Mouse (Mus musculus) intestine, embryonic 16.5 days (tissue): Measurements from ENCODE around the gene Gm42878. TPM values are rescaled to one million over a fixed set of nuclear protein-coding genes. Genes with fewer than 3 reads are reported as not detected.
"Not testable (repeated sequence)": the region's sequence is repeated elsewhere in the genome, so short reads cannot be mapped to it uniquely, and the experiment has no call there.

Experiments
- ATAC-seq: fragments of 200-750 bp; cut with Nextera tagmentation; 2 replicates; pipeline ENCODE4 v1.8.0; 2017; ENCODE audit warnings: moderate TSS enrichment, moderate library complexity
- H3K27ac ChIP-seq: fragments of 300-500 bp; sonication (generic); 2 replicates; pipeline ENCODE4 v1.5.1; 2014; ENCODE audit warnings: mild to moderate bottlenecking, low read length
- H3K27me3 ChIP-seq: fragments of 300-500 bp; sonication (generic); replicated peaks from 2 replicates; pipeline ENCODE4 v1.6.1; 2014; ENCODE audit warnings: low read length, control low read depth, mixed read lengths; ENCODE audit not compliant: control insufficient read depth, insufficient read depth
- H3K36me3 ChIP-seq: fragments of 300-500 bp; sonication (generic); 2 replicates; pipeline ENCODE4 v1.6.1; 2014; ENCODE audit warnings: low read length, control low read depth; ENCODE audit not compliant: control insufficient read depth, insufficient read depth
- H3K4me1 ChIP-seq: fragments of 300-500 bp; sonication (generic); 2 replicates; pipeline ENCODE4 v1.6.1; 2014; ENCODE audit warnings: low read length, control low read depth, mixed read lengths; ENCODE audit not compliant: control insufficient read depth, insufficient read depth
- H3K4me2 ChIP-seq: fragments of 300-500 bp; sonication (generic); 2 replicates; pipeline ENCODE4 v1.6.1; 2014; ENCODE audit warnings: low read depth, low read length, control low read depth
- H3K4me3 ChIP-seq: fragments of 300-500 bp; sonication (generic); 2 replicates; pipeline ENCODE4 v1.5.1; 2014; ENCODE audit warnings: mild to moderate bottlenecking, low read length
- H3K9ac ChIP-seq: fragments of 300-500 bp; sonication (generic); 2 replicates; pipeline ENCODE4 v1.6.1; 2014; ENCODE audit warnings: low read depth, low read length
- H3K9me3 ChIP-seq: fragments of 300-500 bp; sonication (generic); 2 replicates; pipeline ENCODE4 v1.6.1; 2016; ENCODE audit warnings: low read length, control low read depth; ENCODE audit not compliant: control insufficient read depth
- WGBS: fragments of 180-500 bp; shearing (Covaris S2); extraction: QIAGEN DNeasy Blood & Tissue Kit; methylation state at CpG from one replicate; pipeline ENCODE4 v1.1.7; 2014; 5-methylcytosine and 5-hydroxymethylcytosine counted together
- polyA plus RNA-seq: library from polyadenylated mRNA; unstranded; fragments of >200 nt; fragmentation: Nextera tagmentation; extraction: Ambion mirVana; gene quantifications from 2 replicates; pipeline ENCODE4 v1.2.1, GENCODE M21; 2015

Gene Gm42878
- polyA plus RNA-seq, 1 experiment from 2014 or later, result not detected

GRCm38 (mm10) chr5:121519758-121520157 lies 25.5 kb downstream of the Gm42878 start:
- not testable (repeated sequence) for H3K9ac ChIP-seq, H3K9me3 ChIP-seq, H3K4me2 ChIP-seq, H3K36me3 ChIP-seq, ATAC-seq, H3K27me3 ChIP-seq, H3K4me1 ChIP-seq, H3K27ac ChIP-seq, H3K4me3 ChIP-seq
- WGBS, result 94% methylated on average over 10 of the region's 17 CpGs

GRCm38 (mm10) chr5:121518983-121519382 lies 26.3 kb downstream of the Gm42878 start:
- H3K4me1 ChIP-seq, result no peaks in the 10 kb centered on the region
- H3K4me3 ChIP-seq, result no peak overlapping the region
- H3K27ac ChIP-seq, result no peak overlapping the region
- no peaks in the 10 kb centered on the region for H3K36me3 ChIP-seq
- H3K9me3 ChIP-seq, result no peaks in the 10 kb centered on the region
- 92% methylated on average over 9 of the region's 9 CpGs for WGBS
- H3K4me2 ChIP-seq, result no peak overlapping the region
- H3K9ac ChIP-seq, result no peak overlapping the region
- ATAC-seq, result no peak
- H3K27me3 ChIP-seq, result no peaks in the 10 kb centered on the region

- Histone ChIP-seq H3K27ac (0 out of 2 replicates have a peak overlapping the region, but pooled peaks have one; percentile 28), H3K9ac (no peak overlapping the region), H3K27me3 (no peaks in the 10 kb centered on the region), H3K4me2 (no peak overlapping the region), H3K36me3 (no peaks in the 10 kb centered on the region), H3K4me1 (no peaks in the 10 kb centered on the region), H3K4me3 (no peak overlapping the region), H3K9me3 (no peaks in the 10 kb centered on the region)
- 69% methylated on average over 7 of the region's 7 CpGs for WGBS
- ATAC-seq, result peak; percentile 92
Measured at GRCm38 (mm10) chr5:121510009-121510408, 35.3 kb downstream of the Gm42878 start.

- Histone ChIP-seq H3K4me1 (no peaks in the 10 kb centered on the region), H3K27ac (no peak overlapping the region), H3K9me3 (no peaks in the 10 kb centered on the region), H3K9ac (no peak overlapping the region), H3K4me3 (no peak overlapping the region), H3K27me3 (no peaks in the 10 kb centered on the region), H3K36me3 (no peaks in the 10 kb centered on the region), H3K4me2 (no peak overlapping the region)
- 70% methylated on average over 1 of the region's 1 CpGs for WGBS
- no peak for ATAC-seq
Measured at GRCm38 (mm10) chr5:121506846-121507245, 38.4 kb downstream of the Gm42878 start.

- Histone ChIP-seq H3K36me3 (no peaks in the 10 kb centered on the region), H3K9me3 (no peaks in the 10 kb centered on the region), H3K27ac (no peak within 1 kb of the TSS), H3K4me3 (no peak within 1 kb of the TSS), H3K4me1 (no peaks in the 10 kb centered on the region), H3K27me3 (no peaks in the 10 kb centered on the region), H3K9ac (no peak within 1 kb of the TSS), H3K4me2 (no peak within 1 kb of the TSS)
- no peak for ATAC-seq
- 68% methylated on average over 3 of the region's 3 CpGs for WGBS
Measured at GRCm38 (mm10) chr5:121503231-121503630, 42.1 kb downstream of the Gm42878 start, which contains the start of gene Adam1b. Gene Adam1b, minus strand, starts transcription at chr5:121503435.

GRCm38 (mm10) chr5:121501424-121501996 lies 43.8 kb downstream of the Gm42878 start:
- H3K4me3 ChIP-seq, H3K36me3 ChIP-seq, H3K9me3 ChIP-seq, H3K4me2 ChIP-seq, H3K27me3 ChIP-seq, H3K4me1 ChIP-seq, ATAC-seq, H3K27ac ChIP-seq, H3K9ac ChIP-seq: not testable (repeated sequence)
- WGBS, result 73% methylated on average over 10 of the region's 17 CpGs

GRCm38 (mm10) chr5:121500719-121501118 lies 44.6 kb downstream of the Gm42878 start:
- Histone ChIP-seq H3K4me1 (no peaks in the 10 kb centered on the region), H3K4me3 (no peak overlapping the region), H3K27ac (no peak overlapping the region), H3K27me3 (no peaks in the 10 kb centered on the region), H3K9ac (no peak overlapping the region), H3K36me3 (no peaks in the 10 kb centered on the region), H3K4me2 (no peak overlapping the region), H3K9me3 (no peaks in the 10 kb centered on the region)
- no peak for ATAC-seq
- WGBS, result 52% methylated on average over 7 of the region's 7 CpGs

GRCm38 (mm10) chr5:121493305-121493704 lies 52.0 kb downstream of the Gm42878 start:
- H3K9me3 ChIP-seq, result no peaks in the 10 kb centered on the region
- no peak for ATAC-seq
- H3K27ac ChIP-seq, result no peak overlapping the region
- no peaks in the 10 kb centered on the region for H3K36me3 ChIP-seq
- no peak overlapping the region for H3K4me2 ChIP-seq
- H3K27me3 ChIP-seq, result no peaks in the 10 kb centered on the region
- no peak overlapping the region for H3K9ac ChIP-seq
- WGBS, result 79% methylated on average over 8 of the region's 8 CpGs
- H3K4me1 ChIP-seq, result no peaks in the 10 kb centered on the region
- no peak overlapping the region for H3K4me3 ChIP-seq

- Histone ChIP-seq H3K36me3 (no peaks in the 10 kb centered on the region), H3K9ac (no peak overlapping the region), H3K4me1 (no peaks in the 10 kb centered on the region), H3K4me2 (no peak overlapping the region), H3K4me3 (no peak overlapping the region), H3K9me3 (no peaks in the 10 kb centered on the region), H3K27ac (no peak overlapping the region), H3K27me3 (no peaks in the 10 kb centered on the region)
- ATAC-seq, result no peak
- 56% methylated on average over 5 of the region's 5 CpGs for WGBS
Measured at GRCm38 (mm10) chr5:121484801-121485200, 60.5 kb downstream of the Gm42878 start.

- Histone ChIP-seq H3K9me3 (no peaks in the 10 kb centered on the region), H3K36me3 (no peaks in the 10 kb centered on the region), H3K9ac (no peak overlapping the region), H3K4me1 (no peaks in the 10 kb centered on the region), H3K4me2 (no peak overlapping the region), H3K27ac (no peak overlapping the region), H3K4me3 (no peak overlapping the region), H3K27me3 (no peaks in the 10 kb centered on the region)
- 26% methylated on average over 3 of the region's 3 CpGs for WGBS
- no peak for ATAC-seq
Measured at GRCm38 (mm10) chr5:121477680-121478079, 67.6 kb downstream of the Gm42878 start.
